In the genomic region with DNA sequence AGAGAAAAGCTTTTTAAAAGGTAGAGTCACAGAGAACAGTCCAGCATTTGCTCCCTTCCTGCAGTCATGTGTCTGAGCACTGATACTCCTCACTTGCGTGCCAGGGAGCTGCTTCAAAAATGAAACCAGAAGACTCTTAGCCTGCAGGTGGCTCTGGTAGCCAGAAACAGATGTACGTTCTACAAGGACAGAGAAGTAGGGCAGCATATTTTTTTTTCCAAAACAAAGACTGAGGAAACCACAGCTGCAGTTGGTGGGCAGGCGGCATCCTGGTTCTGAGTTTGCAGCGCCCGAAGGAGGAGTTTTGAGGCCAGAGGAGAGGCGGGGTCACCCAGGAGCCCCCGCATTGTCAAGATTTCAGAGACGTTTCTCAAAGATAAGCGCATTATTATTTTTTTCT, we compare ENCODE assay signal across 1 mouse cellular context.
A peak's percentile ranks its signal among the peaks of the same experiment; 100 is the strongest.
TF ChIP-seq lines count a peak whose summit lies in the region.

No protein-coding gene starts in this region.

TF ChIP-seq in CH12.LX, 34 proteins besides CTCF, POLR2A, EP300 and RAD21 (continued from another document):
- TF ChIP-seq MAFK (IDR thresholded peaks at IDR 0.05; ENCODE audit: insufficient replicate concordance, low read length): peak; percentile 67; the same call in 1 of the 2 replicates
- peak; percentile 100 for TF ChIP-seq TCF12 (IDR thresholded peaks at IDR 0.05; ENCODE audit: low read depth, low read length)
- no peak for TF ChIP-seq CHD2 (IDR thresholded peaks at IDR 0.05; ENCODE audit: low read length)
- TF ChIP-seq GABPA (IDR thresholded peaks at IDR 0.05; ENCODE audit: insufficient replicate concordance, low read depth, low read length): no peak
- TF ChIP-seq MAZ (IDR thresholded peaks at IDR 0.05; ENCODE audit: low read depth, low read length): peak; percentile 68; the same call in 1 of the 2 replicates
- TF ChIP-seq ETS1 (conservative IDR thresholded peaks at IDR 0.05; ENCODE audit: low read depth, low read length): peak; percentile 96
- peak; percentile 81 for TF ChIP-seq MAX (IDR thresholded peaks at IDR 0.05; ENCODE audit: low read length)
- TF ChIP-seq ZNF384 (IDR thresholded peaks at IDR 0.05; ENCODE audit: low read depth, low read length): peak; percentile 91
- TF ChIP-seq TBP (conservative IDR thresholded peaks at IDR 0.05; ENCODE audit: low read depth, low read length): 0 out of 2 replicates have a peak, but pooled peaks have one; percentile 49
- no peak for TF ChIP-seq USF1 (IDR thresholded peaks at IDR 0.05; ENCODE audit: low read depth, low read length)
- TF ChIP-seq NELFE (IDR thresholded peaks at IDR 0.05; ENCODE audit: low read depth, low read length): no peak; the same call in 1 of the 2 replicates
- peak; percentile 89 for TF ChIP-seq MEF2A (IDR thresholded peaks at IDR 0.05; ENCODE audit: borderline replicate concordance, low read depth, low read length)
- TF ChIP-seq KAT2A (IDR thresholded peaks at IDR 0.05; ENCODE audit: insufficient replicate concordance, low read length): 0 out of 2 replicates have a peak, but pooled peaks have one; percentile 30
- no peak for TF ChIP-seq USF2 (conservative IDR thresholded peaks at IDR 0.05; ENCODE audit: low read depth, low read length)
- TF ChIP-seq MXI1 (IDR thresholded peaks at IDR 0.05; ENCODE audit: low read depth, low read length): peak; percentile 74; the same call in 1 of the 2 replicates
- TF ChIP-seq ZKSCAN1 (IDR thresholded peaks at IDR 0.05; ENCODE audit: borderline replicate concordance, low read depth, low read length): no peak
